Mouse (Mus musculus): ENCODE results near the gene Klhdc8b.

Gene Klhdc8b

GRCm38 (mm10) chr9:108451519-108452160 lies 9.7 kb downstream of the Klhdc8b start:
- no peak for DNase-seq (ENCODE audit: low spot score in 2 of 2)

DNA sequence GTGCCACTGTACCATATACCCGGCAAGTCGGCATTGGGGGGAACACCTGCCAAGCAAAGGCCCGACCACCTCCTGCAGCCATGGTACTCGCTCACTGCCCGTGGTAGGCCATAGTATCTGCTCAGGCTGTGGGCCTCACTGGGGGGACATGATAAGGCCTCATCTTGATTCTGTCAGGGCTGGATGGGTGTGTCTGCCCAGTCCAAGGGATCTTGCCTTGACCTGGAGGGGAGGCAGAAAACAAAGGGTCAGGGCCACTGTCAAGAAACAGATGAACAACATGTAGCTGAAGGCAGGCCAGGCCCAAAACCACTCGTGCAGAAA lies 10.2 kb downstream of the Klhdc8b start:
- DNase-seq (ENCODE audit: low spot score in 2 of 2) = no peak

DNA sequence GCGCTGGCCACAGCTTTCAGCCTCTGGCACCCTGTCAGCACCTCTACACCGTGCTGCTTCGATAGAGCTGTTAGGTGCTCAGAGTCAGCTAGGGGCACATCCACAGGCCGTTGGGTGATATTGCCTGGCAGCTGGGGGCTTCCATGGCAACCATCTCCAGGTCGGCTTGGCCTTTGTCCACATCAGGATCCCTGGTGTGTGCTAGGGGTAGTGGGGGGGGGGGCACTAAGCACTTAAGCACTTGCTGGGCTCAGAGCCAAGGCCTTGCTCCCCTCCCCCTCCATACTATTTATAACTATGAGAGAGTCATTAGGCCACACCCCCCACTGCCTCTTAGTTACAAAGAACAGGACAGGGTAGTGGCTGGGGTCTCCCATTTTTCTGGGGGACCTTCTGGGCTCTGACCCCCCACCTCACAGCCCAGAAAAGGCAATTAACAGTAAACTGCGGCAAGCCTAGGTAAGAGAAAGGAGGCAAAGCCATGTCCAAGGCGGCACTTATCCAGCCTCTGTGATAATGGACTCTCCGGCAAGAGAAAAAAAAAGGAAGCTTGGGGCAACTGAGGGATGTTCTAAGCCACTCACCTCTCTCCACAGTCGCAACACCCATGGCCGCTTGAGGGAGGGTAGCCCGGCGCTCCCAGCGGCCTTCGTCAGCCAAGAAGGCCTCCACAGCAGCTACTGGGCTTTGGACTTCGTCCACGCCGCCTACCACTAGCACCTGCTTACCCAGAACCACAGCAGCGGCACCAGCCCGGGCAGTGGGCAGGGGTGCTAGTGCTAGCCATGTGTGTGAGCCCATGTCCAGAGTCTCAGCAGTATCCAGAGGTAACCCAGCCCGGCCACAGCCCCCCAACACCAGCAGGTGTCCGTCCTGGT lies 10.8 kb downstream of the Klhdc8b start:
- DNase-seq (ENCODE audit: low spot score in 2 of 2) = peak in 1 of 2 experiments; percentile 18

DNA sequence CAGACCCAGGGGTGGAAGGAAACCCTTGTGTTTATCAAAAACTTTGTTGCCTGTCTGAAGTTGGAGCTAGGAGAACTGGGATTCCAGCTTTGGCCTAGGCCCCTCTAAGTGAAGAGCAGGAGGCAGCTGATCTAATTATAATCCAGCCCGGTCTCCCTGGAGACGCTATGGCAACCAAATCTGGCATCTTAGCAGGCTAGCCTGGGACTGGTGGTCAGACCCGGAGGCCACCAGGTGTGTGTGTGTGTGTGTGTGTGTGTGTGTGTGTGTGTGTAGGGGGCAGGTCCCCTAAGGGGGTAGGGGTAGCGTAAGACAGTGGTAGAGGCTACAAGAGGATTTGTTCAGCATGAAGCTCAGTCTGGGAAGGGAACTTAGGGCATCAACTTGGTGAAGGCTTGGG lies 11.5 kb downstream of the Klhdc8b start:
- DNase-seq (ENCODE audit: low spot score in 2 of 2) = no peak

GRCm38 (mm10) chr9:108445125-108445524 lies 16.3 kb downstream of the Klhdc8b start:
- DNase-seq (ENCODE audit: low spot score in 2 of 2) = no peak

DNA sequence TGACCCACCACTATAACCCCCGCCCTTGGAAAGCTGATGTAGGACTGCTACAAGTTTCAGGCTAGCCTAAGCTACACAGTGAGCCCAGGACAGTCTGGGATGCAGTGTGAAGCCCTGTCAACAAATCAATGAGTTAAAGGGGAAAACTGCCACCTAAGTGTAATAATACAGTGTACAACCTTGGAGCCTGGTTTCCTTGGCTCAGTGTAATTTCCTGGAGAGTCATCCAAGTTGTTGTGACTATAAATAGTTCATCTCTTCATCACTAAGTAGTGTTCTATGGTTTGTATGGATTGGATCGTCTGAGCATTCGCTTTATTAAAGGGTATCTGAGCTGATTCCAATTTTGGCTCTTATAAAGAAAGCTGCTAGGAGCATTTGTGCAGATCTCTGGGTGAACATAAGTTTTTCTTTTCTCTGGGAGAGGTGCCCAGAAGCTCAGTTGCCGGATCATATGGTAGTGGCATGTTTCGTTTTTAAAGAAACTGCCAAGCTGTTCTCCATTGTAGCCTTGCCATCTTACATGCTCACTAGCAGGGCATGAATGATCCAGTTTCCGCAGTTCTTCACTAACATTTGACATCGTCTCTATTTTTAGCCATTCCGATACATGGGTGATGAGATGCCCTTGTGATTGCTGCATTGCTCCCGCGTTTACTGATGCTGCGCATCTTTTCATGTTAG lies 20.0 kb downstream of the Klhdc8b start:
- DNase-seq (ENCODE audit: low spot score in 2 of 2) = no peak

DNA sequence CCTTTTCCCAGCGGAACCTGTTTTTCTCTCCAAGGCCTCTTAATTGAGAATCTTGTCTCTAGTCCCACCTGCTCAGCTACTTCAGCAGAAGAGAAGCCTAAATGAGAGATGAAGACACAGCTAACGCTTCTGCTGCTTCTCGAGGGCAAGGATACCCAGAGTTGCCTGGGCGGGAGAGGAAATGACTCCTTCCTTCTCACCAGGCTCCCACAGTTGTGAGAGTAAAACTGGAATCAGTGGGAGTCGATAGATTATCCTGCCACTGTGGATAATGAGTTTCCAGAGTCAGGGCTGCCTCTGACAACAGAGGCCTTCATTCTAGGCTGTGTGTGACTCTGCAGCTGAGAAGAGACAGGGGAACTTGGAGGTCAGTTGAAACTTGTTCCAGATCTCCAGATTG lies 20.9 kb downstream of the Klhdc8b start:
- DNase-seq (ENCODE audit: low spot score in 2 of 2) = no peak

GRCm38 (mm10) chr9:108439176-108439575 lies 22.2 kb downstream of the Klhdc8b start:
- DNase-seq (ENCODE audit: low spot score in 2 of 2) = no peak

GRCm38 (mm10) chr9:108436182-108436581 lies 25.2 kb downstream of the Klhdc8b start, which contains the start of gene BC048562:
Gene BC048562 (plus strand): TSS chr9:108436482.
- no peak for DNase-seq (ENCODE audit: low spot score in 2 of 2)

GRCm38 (mm10) chr9:108431431-108432067 lies 29.8 kb downstream of the Klhdc8b start:
- no peak for DNase-seq (ENCODE audit: low spot score in 2 of 2)

- DNase-seq (ENCODE audit: low spot score in 2 of 2) = no peak
These were observed 33.0 kb downstream of the Klhdc8b start, which contains the start of gene Ccdc36 for GRCm38 (mm10) chr9:108428384-108428783. Gene Ccdc36 (minus strand): TSS chr9:108428484.

DNA sequence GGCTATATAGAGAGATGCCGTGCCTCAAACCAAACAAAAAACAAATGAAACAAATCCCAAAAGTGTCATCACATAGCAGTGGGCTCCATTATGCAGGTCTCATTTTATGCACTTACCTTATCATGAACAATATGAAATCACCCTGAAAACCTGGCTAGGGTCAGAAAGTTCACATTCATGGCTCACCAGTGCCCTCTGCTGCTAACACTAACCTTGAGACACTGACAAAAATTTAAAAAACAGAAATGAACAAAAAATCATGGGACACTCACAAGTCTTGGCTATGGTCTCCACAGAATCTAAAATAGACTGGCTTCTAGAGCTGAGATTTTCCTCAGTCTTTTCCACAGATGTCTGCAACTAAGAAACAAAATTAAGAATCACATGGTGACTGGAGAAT lies 49.2 kb downstream of the Klhdc8b start:
- no peak for DNase-seq (ENCODE audit: low spot score in 2 of 2)

- no peak for DNase-seq (ENCODE audit: low spot score in 2 of 2)
These were observed 49.9 kb downstream of the Klhdc8b start for GRCm38 (mm10) chr9:108411381-108411942.

- DNase-seq (ENCODE audit: low spot score in 2 of 2) = no peak
These were observed 51.8 kb downstream of the Klhdc8b start for GRCm38 (mm10) chr9:108409535-108409934.

- DNase-seq (ENCODE audit: low spot score in 2 of 2) = no peak
These were observed 56.9 kb downstream of the Klhdc8b start for GRCm38 (mm10) chr9:108404451-108404850.

DNA sequence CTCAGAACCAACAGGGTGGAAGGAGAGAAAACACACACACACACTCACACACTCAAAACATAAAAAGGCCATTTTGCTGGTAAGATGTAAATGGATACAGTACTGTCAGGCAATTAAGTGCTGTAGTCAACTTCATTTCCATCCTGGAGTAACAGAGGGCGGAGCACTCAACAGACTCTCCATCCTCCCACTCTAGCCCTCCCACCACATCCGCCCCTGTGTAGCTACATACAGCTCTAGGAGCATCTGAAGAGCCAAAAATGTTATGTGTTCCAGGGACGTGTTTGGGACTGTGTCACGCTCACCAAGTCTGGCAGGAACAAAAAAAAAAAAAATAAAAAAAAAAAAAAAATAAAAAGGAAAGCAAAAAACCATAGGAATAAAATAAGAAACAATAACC lies 58.3 kb downstream of the Klhdc8b start:
- DNase-seq (ENCODE audit: low spot score in 2 of 2) = no peak

- no peak for DNase-seq (ENCODE audit: low spot score in 2 of 2)
These were observed 60.0 kb downstream of the Klhdc8b start for GRCm38 (mm10) chr9:108401186-108401960.

- no peak for DNase-seq (ENCODE audit: low spot score in 2 of 2)
These were observed 63.1 kb downstream of the Klhdc8b start for GRCm38 (mm10) chr9:108398324-108398723.

All from urinary bladder, postnatal 4 days (tissue).